Mouse (Mus musculus) cerebellum, adult 2 months (tissue): ENCODE measurements at regions not wholly inside any gene's neighbourhood (a gene's known extent, or its start where the extent isn't known, plus 50 kb on each side); places are given as distances from the start of the nearest gene placed in this dataset.

Experiments
- CTCF ChIP-seq: fragments of 200-500 bp; IDR thresholded peaks from 2 replicates; pipeline ENCODE4 v1.5.1; 2011; ENCODE audit warnings: low read depth, mild to moderate bottlenecking, control low read depth, low read length, moderate library complexity, borderline replicate concordance; ENCODE audit not compliant: insufficient read depth
- POLR2A ChIP-seq: fragments of 200-500 bp; IDR thresholded peaks from 2 replicates; pipeline ENCODE4 v1.6.1; 2011; ENCODE audit warnings: low read length, control low read depth, borderline replicate concordance; ENCODE audit not compliant: insufficient read depth

DNA sequence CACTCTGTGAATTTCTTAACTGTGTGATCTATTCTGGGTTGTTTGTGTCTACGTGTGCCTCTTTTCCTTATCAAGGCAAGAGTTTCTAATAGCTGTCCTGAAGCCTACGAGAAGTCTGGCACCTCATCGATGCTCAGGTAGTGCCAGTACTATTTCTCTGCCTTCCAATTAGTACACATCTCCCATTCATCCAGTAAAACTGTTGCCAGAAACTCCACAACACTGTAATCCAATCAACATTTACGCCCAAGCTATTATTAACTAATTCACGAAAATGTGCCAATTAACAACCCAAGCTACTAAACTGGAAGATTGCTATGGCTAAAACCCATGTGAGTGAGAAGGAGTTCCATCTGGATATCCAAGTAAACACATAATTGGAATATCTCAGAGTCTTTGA is 553.4 kb upstream of the Cpeb2 start:
- TF ChIP-seq CTCF: no peak
- no peak for TF ChIP-seq POLR2A
